Mouse (Mus musculus) stomach, embryonic 14.5 days (tissue): ENCODE measurements around the gene Syt2. TPM values are rescaled to one million over a fixed set of nuclear protein-coding genes. Genes with fewer than 3 reads are reported as not detected.

ENCODE experiments used
- ATAC-seq: fragments of 200-750 bp; cut with Nextera tagmentation; 2 replicates; pipeline ENCODE4 v1.8.0; 2017; ENCODE audit warnings: low read depth, moderate TSS enrichment; ENCODE audit not compliant: insufficient number of reproducible peaks, insufficient read depth, low FRiP score
- H3K27ac ChIP-seq: fragments of 300-500 bp; sonication (generic); 2 replicates; pipeline ENCODE4 v1.5.1; 2014; ENCODE audit warnings: mild to moderate bottlenecking, low read length, moderate library complexity, mixed read lengths
- H3K27me3 ChIP-seq: fragments of 300-500 bp; sonication (generic); 2 replicates; pipeline ENCODE4 v1.6.1; 2014; ENCODE audit warnings: low read length, control low read depth, mixed read lengths; ENCODE audit not compliant: control insufficient read depth, insufficient read depth
- H3K36me3 ChIP-seq: fragments of 300-500 bp; sonication (generic); 2 replicates; pipeline ENCODE4 v1.6.1; 2014; ENCODE audit warnings: mild to moderate bottlenecking, control low read depth, low read length, moderate library complexity, mixed read lengths; ENCODE audit not compliant: control insufficient read depth, insufficient read depth
- H3K4me1 ChIP-seq: fragments of 300-500 bp; sonication (generic); 2 replicates; pipeline ENCODE4 v1.6.1; 2014; ENCODE audit warnings: low read length, control low read depth, mixed read lengths; ENCODE audit not compliant: control insufficient read depth, insufficient read depth
- H3K4me2 ChIP-seq: fragments of 300-500 bp; sonication (generic); replicated peaks from 2 replicates; pipeline ENCODE4 v1.6.1; 2014; ENCODE audit warnings: low read depth, low read length, control low read depth
- H3K4me3 ChIP-seq: fragments of 300-500 bp; sonication (generic); 2 replicates; pipeline ENCODE4 v1.5.1; 2014; ENCODE audit warnings: low read depth, low read length, control low read depth
- H3K9ac ChIP-seq: fragments of 300-500 bp; sonication (generic); replicated peaks from 2 replicates; pipeline ENCODE4 v1.6.1; 2014; ENCODE audit warnings: low read depth, mild to moderate bottlenecking, control low read depth, low read length, moderate library complexity, mixed read lengths
- H3K9me3 ChIP-seq: fragments of 300-500 bp; sonication (generic); 2 replicates; pipeline ENCODE4 v1.6.1; 2016; ENCODE audit warnings: low read depth, low read length, control low read depth; ENCODE audit not compliant: control insufficient read depth
- WGBS: fragments of 180-500 bp; shearing (Covaris S2); extraction: QIAGEN DNeasy Blood & Tissue Kit; methylation state at CpG from one replicate; pipeline ENCODE4 v1.1.7; 2014; 5-methylcytosine and 5-hydroxymethylcytosine counted together
- polyA plus RNA-seq: library from polyadenylated mRNA; unstranded; fragments of >200 nt; fragmentation: Nextera tagmentation; extraction: Ambion mirVana; gene quantifications from 2 replicates; pipeline ENCODE4 v1.2.1, GENCODE M21; 2014

The Syt2 gene
- polyA plus RNA-seq, 1 experiment from 2014 or later, result 3.4 TPM

GRCm38 (mm10) chr1:134700634-134701033, 54.2 kb downstream of the Syt2 start:
- no peak overlapping the region for H3K4me2 ChIP-seq
- WGBS, result 47% methylated on average over 5 of the region's 5 CpGs
- no peaks in the 10 kb centered on the region for H3K27me3 ChIP-seq
- no peaks in the 10 kb centered on the region for H3K9me3 ChIP-seq
- H3K36me3 ChIP-seq, result no peaks in the 10 kb centered on the region
- no peak overlapping the region for H3K27ac ChIP-seq
- H3K4me3 ChIP-seq, result no peak overlapping the region
- ATAC-seq, result no peak
- no peaks in the 10 kb centered on the region; the same call in 1 of the 2 replicates for H3K4me1 ChIP-seq
- no peak overlapping the region for H3K9ac ChIP-seq

GRCm38 (mm10) chr1:134701191-134701590, 54.7 kb downstream of the Syt2 start:
- no peak for ATAC-seq
- Histone ChIP-seq H3K4me3 (no peak overlapping the region), H3K4me2 (no peak overlapping the region), H3K27me3 (no peaks in the 10 kb centered on the region), H3K4me1 (no peaks in the 10 kb centered on the region; the same call in 1 of the 2 replicates), H3K36me3 (no peaks in the 10 kb centered on the region), H3K9ac (no peak overlapping the region), H3K9me3 (no peaks in the 10 kb centered on the region), H3K27ac (no peak overlapping the region)
- 37% methylated on average over 6 of the region's 6 CpGs for WGBS

GRCm38 (mm10) chr1:134703232-134703631, 56.8 kb downstream of the Syt2 start:
- Histone ChIP-seq H3K4me2 (no peak overlapping the region), H3K27ac (no peak overlapping the region), H3K4me1 (peaks cover 2% of the 10 kb centered on the region), H3K4me3 (no peak overlapping the region), H3K9ac (no peak overlapping the region), H3K36me3 (no peaks in the 10 kb centered on the region), H3K9me3 (no peaks in the 10 kb centered on the region), H3K27me3 (peaks cover under 1% of the 10 kb centered on the region; the same call in 1 of the 2 replicates)
- no peak for ATAC-seq
- WGBS, result 80% methylated on average over 2 of the region's 2 CpGs

GRCm38 (mm10) chr1:134704396-134705306, 58.2 kb downstream of the Syt2 start:
- H3K4me3 ChIP-seq, result no peak overlapping the region
- peaks cover 2% of the 10 kb centered on the region; the same call in 1 of the 2 replicates for H3K27me3 ChIP-seq
- H3K36me3 ChIP-seq, result no peaks in the 10 kb centered on the region
- H3K9ac ChIP-seq, result no peak overlapping the region
- peaks cover 10% of the 10 kb centered on the region for H3K4me1 ChIP-seq
- H3K4me2 ChIP-seq, result no peak overlapping the region
- no peak for ATAC-seq
- no peak overlapping the region for H3K27ac ChIP-seq
- no peaks in the 10 kb centered on the region for H3K9me3 ChIP-seq
- WGBS, result 40% methylated on average over 22 of the region's 22 CpGs

- no peak overlapping the region for H3K4me2 ChIP-seq
- no peak for ATAC-seq
- H3K9ac ChIP-seq, result no peak overlapping the region
- peaks cover 10% of the 10 kb centered on the region for H3K4me1 ChIP-seq
- 70% methylated on average over 2 of the region's 2 CpGs for WGBS
- H3K36me3 ChIP-seq, result no peaks in the 10 kb centered on the region
- H3K27ac ChIP-seq, result no peak overlapping the region
- no peaks in the 10 kb centered on the region for H3K9me3 ChIP-seq
- H3K27me3 ChIP-seq, result peaks cover 2% of the 10 kb centered on the region; the same call in 1 of the 2 replicates
- H3K4me3 ChIP-seq, result no peak overlapping the region
Measured at GRCm38 (mm10) chr1:134706549-134706948, 60.1 kb downstream of the Syt2 start.

- Histone ChIP-seq H3K27ac (no peak overlapping the region), H3K9ac (no peak overlapping the region), H3K9me3 (no peaks in the 10 kb centered on the region), H3K27me3 (peaks cover 2% of the 10 kb centered on the region; the same call in 1 of the 2 replicates), H3K4me1 (peaks cover 10% of the 10 kb centered on the region), H3K36me3 (no peaks in the 10 kb centered on the region), H3K4me3 (no peak overlapping the region), H3K4me2 (no peak overlapping the region)
- no peak for ATAC-seq
- WGBS, result 73% methylated on average over 3 of the region's 3 CpGs
Measured at GRCm38 (mm10) chr1:134707516-134707915, 61.0 kb downstream of the Syt2 start.

- ATAC-seq, result no peak; the same call in 1 of the 2 replicates
- H3K4me3 ChIP-seq, result peak overlapping the region; percentile 52
- H3K9ac ChIP-seq, result 0 out of 2 replicates have a peak overlapping the region, but pooled peaks have one; percentile 42
Measured at GRCm38 (mm10) chr1:134708274-134708673, 61.8 kb downstream of the Syt2 start.

GRCm38 (mm10) chr1:134708801-134709385, 62.4 kb downstream of the Syt2 start:
- no peaks in the 10 kb centered on the region for H3K36me3 ChIP-seq
- H3K27me3 ChIP-seq, result peaks cover 2% of the 10 kb centered on the region; the same call in 1 of the 2 replicates
- peak overlapping the region; percentile 98 for H3K4me2 ChIP-seq
- H3K27ac ChIP-seq, result peak overlapping the region; percentile 27; the same call in 1 of the 2 replicates
- no peaks in the 10 kb centered on the region for H3K9me3 ChIP-seq
- peak; percentile 19; the same call in 1 of the 2 replicates for ATAC-seq
- WGBS, result 0% methylated on average over 43 of the region's 46 CpGs
- peak overlapping the region; percentile 52 for H3K4me3 ChIP-seq
- peaks cover 16% of the 10 kb centered on the region for H3K4me1 ChIP-seq
- H3K9ac ChIP-seq, result peak overlapping the region; percentile 42; the same call in 1 of the 2 replicates

More at GRCm38 (mm10) chr1:134708274-134708673, 61.8 kb downstream of the Syt2 start:
- Histone ChIP-seq H3K9me3 (no peaks in the 10 kb centered on the region), H3K4me2 (peak overlapping the region; percentile 98), H3K27ac (no peak overlapping the region; the same call in 1 of the 2 replicates), H3K27me3 (peaks cover 2% of the 10 kb centered on the region; the same call in 1 of the 2 replicates), H3K4me1 (peaks cover 11% of the 10 kb centered on the region), H3K36me3 (no peaks in the 10 kb centered on the region)
- 11% methylated on average over 8 of the region's 8 CpGs for WGBS
